Mouse (Mus musculus) adrenal gland, adult 18-20 months (tissue): ENCODE data around the gene Kmt2e. TPM values are rescaled to one million over a fixed set of nuclear protein-coding genes. Genes with fewer than 3 reads are reported as not detected.

Experiments
- DNase-seq, 2 experiments: peaks; one replicate each; pipeline ENCODE4 v3.0.0; 2021 to 2022; ENCODE audit warnings: low spot score in 2 of 2
- long read RNA-seq, 2 experiments: library from polyadenylated mRNA; stranded (forward); transcript quantifications; one replicate each; pipeline ENCODE4 v2.0.0; 2021
- total RNA-seq, 2 experiments: library from RNA; stranded (reverse); gene quantifications; 1 replicate in 1 of 2; 2 replicates in 1 of 2; pipeline ENCODE4 v1.2.3; 2021

Gene Kmt2e
- 10 to 100 TPM; 58.3 to 69.8 TPM for total RNA-seq
- long read RNA-seq, experiment 1, partial matches to known transcripts: 7 of 11 reads
- long read RNA-seq, experiment 1, other reads (novel, unspliced or antisense): 4 of 11 reads
- long read RNA-seq, experiment 2, partial matches to known transcripts: 79 of 83 reads
- long read RNA-seq, experiment 2, other reads (novel, unspliced or antisense): 4 of 83 reads

DNA sequence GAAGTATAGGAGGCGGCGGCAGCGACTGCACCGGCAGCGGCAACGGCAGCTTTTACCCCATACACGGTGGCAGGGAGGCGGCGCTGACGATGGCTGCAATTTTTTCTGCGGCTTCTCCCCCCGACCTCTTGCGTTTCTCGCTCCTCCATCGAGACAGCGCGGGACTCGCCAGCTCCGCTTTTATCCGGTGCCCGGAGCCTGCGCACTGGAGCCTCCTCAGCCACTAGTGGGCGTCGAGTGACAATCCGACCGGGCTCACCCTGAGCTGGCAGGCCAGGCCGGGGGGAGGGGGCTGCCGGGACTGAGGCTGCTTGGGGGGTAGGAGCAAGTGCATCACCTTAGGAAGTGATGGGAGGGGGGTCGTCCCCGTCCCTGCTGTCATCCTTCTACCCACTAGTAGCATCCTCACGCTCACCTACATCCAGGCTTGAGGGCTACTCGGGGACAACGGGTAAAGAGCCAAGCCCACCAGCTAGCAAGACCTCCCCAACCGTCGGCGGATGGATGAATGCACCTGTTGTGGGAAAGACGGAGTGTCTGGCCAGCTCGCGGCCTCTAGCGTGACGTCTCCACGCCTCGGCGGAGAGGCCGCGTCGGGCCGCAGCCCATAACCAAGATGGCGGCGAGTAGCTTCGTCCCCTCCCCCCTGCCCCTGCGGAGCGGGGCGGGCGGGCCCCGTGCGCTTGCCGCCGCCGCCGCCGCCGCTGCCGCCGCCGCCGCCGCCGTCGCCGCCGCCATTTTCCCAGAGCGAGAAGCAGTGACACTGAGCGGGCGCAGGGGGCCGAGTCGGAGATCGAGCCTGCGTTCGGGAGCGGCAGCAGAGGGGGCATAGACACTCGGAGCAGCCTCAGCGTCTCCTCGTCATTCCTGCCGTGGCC, at the start of gene Kmt2e:
Kmt2e (plus strand) TSS at position 722 of the 878 bp plus-strand sequence.
- DNase-seq: peak; percentile 89 to 90

DNA sequence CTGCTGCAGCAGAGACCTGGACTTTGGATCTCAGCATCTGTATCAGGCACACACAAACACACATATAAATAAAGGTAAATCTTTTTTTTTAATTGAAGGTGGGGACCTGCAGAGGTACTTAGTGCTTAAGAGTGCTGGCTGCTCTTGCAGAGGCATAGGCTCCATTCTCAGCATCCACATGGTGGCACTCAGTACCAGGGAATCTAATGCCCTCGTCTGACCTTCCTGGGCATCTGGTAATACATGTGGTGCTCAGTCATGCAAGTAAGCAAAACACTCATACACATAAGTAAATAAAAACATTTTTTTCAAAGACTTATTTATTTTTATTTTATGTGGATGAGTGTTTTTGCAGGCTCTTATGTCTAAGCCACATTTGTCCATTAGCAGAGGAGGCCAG, 49.1 kb upstream of the Kmt2e start:
- no peak for DNase-seq

DNA sequence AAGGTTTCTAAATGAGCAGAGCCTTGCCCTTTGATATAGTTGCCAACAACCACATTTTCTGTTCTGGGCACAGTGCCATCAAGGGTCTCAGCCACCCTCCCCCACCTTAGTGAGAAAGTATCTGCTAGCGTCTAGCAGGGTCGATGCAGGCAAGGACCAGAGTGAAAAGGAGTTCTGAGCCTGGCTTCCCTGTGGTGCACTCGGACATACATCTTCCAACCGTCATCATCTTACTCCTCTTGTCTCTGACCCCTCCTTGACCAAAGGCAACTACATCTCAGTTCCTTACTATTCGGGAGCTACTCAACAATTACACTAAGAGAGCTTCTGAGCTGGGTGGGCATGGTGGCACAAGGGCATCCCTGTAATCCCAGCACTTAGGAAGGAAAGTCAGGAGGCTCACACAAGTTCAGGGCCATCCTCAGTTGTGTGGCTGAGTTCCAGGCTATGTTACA, 48.5 kb upstream of the Kmt2e start:
- DNase-seq: no peak

DNA sequence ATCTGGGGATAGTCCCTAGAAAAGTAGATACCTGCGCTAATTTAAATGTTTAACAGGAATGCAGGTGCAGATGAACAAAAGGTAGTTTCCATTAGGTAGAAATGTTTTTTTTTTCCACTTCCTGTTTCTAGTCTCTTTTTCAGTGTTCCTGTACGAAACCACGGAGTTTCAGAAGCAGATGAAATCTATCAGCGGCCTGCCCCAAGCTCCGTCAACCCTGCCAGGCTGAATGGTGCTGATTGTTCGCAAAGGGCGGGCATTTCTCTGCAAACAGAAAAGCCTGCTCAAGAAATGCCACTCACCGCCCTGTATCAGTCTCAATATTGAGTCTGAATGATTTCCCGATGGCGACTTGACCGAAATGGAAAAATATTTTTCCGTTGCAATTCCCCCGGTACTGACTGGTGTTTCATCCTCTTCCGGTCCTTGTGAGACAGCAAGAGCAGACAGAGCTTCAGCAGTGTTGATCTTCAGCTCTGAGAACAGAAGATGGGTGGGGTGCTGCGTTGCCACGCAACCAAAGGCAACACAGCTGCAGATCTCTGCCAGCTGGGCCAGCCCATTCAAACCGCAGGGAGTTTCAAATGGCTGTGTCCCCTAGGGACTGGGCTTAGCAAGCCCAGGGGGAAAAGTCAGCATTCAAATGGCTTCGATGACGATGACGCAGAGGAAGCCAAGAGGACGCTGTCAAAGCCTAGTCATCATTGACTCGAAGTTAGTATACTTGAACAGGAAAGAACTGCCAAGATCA, 47.5 kb upstream of the Kmt2e start:
- DNase-seq: peak; percentile 55 to 63

DNA sequence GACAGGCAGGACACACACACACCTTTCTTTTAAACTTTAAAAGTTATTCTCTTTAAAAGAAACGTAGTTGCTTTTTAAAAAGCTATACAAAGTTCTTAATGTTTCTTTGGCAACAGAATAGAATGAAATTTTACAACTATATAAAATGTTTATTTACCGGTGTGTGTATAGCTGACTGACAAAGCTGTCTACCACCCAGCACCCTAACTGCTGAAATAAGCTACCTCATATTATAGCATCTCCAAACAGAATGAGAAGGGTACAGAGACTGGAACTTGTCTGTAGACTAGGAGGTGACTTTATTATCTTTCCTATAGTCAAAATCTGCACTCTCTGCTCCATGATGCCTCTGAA, 47.0 kb upstream of the Kmt2e start:
- DNase-seq: no peak

DNA sequence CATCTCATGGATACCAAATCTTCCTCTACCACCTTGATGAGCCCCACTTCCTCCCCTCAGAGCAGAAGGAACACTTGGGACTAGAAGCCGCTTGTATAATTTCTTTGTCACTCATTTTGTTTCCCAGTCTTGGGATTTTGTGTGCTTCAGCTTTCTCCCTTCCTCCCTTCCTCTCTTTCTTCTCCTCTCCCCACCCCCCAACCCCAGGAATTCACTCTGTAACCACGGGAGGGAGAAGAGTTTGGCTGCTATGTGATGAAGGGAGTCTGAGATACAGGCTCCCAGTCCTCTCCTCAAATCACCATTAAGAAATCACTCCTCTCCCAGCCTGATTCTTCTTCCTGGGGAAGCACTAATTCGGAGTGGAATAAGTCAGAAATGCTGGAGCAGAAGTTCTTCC, 46.1 kb upstream of the Kmt2e start:
- no peak for DNase-seq

DNA sequence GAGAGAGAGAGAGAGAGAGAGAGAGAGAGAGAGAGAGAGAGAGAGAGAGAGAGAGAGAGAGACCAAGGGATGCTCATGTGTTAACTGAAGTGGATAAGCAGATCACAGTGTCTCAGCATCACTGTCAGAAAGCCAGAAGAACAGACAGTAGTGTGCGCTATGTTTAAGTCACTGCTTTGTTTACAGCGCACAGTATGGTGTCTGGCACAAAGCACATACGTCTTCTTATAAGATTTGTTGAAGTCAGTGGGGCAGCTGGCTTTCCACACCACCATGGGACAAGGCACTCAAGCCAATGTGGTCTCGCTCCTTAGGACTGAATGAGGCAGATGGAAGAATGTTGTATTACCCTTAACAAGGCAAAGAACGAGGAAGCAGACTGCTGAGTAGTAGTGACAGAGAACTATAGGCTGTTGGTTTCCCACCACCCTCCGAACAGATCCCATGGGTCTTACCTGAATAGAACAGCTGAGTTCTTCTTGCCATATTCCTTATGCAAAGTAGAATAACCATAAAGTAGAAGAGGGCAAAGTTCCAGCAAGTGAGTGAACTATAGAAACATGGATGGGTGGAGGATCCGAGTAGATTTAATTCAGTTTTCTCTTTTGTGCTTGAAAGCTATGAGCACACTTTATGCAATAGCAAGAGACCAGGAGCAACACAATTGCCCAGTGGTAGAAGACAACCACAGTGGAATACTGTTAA, 44.5 kb upstream of the Kmt2e start:
- DNase-seq: no peak

DNA sequence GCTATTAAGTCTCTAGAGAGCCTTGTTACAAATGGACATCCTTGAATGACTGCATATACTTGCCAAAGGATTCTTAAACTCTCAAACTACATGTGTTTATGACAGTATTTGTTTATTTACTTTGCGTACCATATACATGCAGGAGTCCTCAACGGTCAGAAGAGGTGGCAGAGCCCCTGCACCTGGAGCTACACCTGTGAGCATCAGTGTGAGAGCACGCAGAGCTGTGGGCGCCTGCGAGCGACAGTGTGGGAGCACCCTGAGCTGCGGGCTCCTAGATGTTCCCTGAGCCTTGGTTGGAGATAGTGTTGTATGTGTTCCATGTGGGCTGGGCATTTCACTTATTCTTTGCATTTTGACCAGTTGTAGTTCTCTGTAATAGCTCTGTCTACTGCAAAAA, 42.5 kb upstream of the Kmt2e start:
- DNase-seq: no peak

DNA sequence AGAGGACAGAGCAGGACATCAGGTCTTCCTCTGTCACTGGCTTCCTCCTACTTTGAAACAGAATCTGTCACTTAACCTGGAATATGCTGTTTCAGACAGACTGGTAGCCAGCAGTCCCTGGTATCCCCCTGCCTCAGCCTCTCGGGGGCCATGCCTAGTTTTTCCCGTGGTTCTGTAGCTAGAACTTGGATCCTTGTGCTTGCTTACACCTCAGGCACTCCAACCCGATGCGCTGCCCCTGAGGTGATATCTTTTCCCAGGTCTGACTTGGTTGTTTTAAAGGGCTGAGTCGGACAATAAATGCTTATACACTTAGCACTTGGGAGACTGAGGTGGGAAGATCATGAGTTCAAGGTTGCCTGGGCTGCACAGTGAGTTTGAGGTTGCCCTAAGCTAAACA, 40.4 kb upstream of the Kmt2e start:
- DNase-seq: no peak

DNA sequence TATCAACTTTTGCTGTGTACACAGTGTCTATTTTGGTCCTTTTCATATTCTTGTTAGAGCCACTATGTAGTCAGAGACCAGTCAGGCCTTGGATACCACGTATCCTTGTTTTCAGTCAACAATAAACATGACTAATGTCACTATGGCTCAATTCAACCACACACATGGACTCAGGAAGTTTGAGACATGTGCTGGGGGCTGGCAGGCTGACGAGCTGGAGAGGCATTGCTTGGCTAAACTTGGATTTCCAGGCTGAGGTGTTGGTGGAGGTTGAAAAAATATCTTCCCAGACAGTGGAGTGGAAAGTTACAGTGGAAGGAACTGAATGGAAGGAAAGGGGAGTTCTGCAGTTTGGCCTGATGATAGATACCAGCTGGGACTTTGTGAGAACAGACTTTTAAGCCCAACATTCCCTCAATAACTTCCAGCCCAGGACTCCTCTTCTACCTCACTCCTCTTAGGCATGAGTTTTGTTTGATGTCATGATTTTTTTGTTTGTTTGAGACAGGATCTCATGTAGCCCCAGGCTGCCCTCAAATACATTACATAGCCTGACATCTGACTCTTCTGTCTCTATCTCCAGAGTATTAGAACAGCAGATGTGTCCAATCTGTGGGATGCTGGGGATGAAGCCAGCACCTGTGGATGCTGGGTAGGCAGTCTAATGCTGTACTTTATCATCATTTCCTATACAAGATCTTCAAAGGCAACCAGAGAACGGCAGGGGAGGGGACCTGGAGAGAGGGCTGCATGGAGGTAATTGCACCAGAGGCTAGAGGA, 39.7 kb upstream of the Kmt2e start:
- DNase-seq: no peak

DNA sequence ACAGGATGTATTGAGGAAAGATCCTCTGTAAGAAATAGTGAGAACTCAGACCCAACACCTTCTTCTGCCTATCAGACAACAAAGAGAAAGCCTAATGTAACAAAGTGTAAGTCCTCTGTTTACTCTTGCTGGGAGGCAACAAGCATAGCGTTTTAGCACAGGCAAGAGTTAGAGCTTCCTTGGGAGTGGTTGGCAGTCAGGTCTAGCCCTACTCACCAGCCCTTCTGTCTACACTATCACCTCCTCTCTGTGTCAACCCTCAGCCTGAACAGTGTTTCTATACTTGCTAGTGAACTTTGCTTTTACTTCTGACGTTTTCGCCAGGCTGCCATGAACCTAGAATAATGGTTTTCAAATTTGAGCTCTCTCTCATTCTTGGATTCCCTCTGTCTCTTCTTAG, 38.5 kb upstream of the Kmt2e start:
- no peak for DNase-seq

DNA sequence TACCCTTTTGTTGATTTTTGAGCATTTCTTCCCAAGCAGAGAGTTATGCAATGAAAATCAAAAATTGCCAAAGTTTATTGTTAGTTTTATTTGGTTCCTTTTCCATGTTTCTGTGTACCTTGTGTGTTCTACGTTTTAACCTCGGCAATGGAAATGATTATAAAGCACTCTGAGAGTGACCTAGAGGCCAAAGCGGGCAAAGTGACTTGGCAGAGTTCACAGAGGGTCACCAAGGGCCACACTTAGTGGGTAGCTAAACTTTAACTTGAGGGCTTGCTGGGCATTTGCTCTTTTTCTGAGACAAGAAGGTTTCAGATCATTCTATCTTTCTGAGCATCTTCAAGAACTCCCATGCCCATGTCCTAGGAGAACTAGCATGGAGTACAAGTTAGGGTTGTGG, 37.5 kb upstream of the Kmt2e start:
- DNase-seq: no peak

DNA sequence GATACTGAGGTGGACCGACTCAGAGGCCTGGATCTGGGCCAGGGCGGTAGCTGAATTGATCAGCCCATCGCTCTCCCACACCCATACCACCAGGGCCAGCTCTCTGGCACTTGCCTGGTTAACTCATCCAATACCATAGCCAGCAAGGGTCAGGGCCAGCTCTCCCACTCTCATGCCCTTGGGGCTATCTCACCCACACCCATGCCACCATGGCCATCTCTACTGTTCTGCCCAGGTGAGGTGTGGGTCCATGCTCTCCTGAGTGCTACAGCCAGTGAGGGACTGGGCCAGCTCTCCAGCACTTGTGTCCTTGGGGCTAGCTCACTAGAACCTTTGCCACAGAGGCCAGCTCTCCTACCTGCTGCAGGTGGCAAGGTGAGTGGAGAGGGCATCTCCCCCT, 34.1 kb upstream of the Kmt2e start:
- DNase-seq: no peak

DNA sequence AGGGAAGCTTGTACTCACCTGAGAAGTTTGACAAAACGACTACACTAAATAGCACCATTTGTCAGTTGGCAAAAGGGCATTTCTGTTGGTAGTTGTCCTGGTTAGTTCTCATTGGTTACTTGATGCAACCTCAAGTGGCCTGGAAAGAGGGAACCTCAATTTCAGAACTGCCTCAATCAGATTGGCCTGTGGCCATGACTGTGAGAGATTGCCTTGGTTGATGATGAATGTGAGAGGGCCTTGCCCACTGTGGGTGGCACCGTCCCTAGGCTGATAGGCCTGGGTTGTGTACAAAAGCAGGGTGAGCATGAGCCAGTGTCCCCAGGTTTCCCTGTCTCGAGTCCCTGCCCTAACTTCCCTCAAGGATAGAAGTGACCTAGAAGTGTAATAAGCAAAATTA, 33.4 kb upstream of the Kmt2e start:
- DNase-seq: no peak

DNA sequence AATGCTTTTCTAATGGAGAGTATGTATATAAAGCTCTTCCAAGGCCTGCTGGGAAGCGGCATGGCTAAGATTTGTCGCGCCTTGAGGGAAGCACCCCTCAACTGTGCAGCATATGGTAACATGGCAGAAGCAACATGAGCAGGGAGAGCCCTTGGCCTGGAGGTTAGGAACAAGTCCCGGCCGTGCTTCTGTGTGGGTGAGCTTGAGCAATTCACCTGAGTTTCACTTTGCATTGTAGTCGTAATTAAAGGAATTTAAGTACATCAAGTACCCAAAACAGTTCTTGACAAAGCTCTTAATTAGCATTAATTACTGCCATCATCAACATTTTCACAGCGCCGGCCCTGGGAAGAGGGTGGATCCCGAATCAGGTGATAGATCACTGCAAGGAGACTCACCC, 32.9 kb upstream of the Kmt2e start:
- DNase-seq: no peak

DNA sequence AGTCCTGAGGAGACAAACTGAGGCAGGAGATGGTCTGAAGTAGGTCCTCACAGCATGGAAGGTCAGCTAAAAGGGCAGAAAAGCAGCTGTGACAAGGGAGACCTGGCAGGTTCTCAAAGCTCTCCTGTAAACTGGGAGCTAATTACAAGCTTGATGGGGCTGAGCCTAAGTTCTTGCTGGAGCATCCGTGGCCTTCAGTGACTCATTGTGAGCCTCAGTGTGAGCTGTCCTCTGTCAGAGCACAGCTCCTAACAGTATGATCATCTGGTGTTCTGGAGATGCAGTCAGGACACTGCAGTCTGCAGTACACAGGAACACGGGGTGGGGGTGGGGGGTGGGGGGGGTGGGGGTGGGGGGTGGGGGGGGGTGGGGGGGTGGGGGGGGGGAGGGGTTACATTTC, 32.2 kb upstream of the Kmt2e start:
- DNase-seq: no peak

DNA sequence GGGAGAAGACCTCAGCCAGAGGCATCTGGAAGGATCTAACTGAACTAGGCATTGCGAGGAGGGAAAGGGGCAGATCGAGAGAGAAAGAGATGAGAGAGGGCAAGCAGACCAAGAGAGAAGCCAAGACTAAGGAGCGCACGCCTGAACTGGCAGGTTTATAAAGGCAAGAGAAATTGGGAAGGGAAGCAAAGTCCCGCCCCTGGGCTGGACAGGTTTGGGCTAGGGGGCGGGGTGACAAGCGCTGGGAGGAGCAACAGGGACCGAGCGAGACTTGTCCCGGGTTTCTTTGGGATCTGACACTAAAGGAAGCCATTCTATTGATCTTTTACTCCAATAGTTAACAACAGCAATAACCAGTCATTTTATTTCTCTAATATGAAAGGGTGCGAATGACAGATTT, 31.1 kb upstream of the Kmt2e start:
- no peak for DNase-seq

DNA sequence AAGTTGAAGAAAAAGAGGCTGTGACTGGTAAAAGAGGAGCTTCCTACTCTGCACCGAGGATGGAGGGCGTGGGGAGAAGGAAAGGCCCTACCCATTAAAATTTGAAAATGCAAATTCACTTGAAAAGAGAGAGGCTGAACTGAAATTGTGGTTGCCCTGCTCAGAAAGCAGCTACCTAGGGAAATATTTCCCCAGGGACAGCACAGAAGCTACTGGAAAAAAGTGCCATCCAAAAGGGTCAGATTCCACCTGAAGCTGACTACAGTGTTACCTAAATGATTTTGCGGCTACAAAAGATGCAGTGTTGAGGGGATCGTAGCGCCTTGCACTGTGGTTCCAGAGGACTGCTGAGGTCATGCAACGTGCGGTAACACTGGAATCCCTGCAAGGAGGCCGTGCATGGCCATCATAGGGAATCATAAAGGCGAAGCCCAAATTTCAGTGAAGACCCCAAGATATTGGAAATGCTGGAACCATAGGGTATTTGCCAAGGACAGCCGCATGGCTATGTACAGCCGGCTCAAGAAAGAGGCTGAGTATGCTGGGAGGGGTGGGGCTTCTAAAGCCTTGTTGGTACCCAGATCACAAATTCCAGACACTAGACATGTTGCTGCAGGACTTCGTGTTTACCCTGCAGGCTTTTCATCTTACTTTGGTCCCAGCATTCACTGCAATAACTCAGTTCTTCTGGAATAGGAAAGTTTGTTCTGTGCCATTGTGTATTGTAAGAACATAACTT, 28.4 kb upstream of the Kmt2e start:
- no peak for DNase-seq

DNA sequence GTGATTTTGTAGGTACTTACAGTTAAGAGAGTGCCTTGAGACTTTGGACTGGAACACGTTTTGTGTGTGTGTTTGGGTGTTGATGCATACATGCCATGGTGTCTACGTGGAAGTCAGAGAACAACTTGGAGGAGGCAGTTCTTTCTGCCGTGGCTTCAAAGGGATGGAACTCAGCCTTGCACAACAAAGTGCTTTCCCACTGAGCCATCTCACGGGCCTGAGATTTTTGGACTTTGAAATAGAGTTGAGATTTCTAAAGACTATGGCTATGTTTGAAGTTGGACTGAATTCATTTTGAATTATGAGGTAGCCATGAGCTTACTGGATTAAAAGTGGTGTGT, 27.9 kb upstream of the Kmt2e start:
- DNase-seq: no peak

DNA sequence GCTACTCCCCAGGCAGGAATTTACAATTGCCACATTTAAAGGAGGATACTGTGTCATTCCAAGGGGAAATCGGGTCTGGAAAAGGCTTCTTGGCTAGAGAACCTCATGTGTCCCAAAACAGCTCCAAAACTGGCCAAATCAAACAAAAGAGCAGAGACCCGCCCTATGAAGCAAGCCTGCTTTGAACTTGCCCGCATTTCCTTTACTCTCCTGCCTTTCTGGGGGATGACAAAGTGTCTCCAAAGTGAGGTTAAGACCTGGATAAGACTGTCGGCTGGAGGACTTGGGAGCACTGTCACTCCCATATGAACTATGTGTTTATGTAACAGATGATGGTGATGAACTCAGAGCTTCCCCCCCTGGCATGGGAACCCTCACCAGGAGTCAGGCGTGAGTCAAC, 26.1 kb upstream of the Kmt2e start:
- DNase-seq: no peak
